Mouse (Mus musculus) midbrain, embryonic 10.5 days (tissue): ENCODE measurements at regions not wholly inside any gene's neighbourhood (a gene's known extent, or its start where the extent isn't known, plus 50 kb on each side); places are given as distances from the start of the nearest gene placed in this dataset.
A peak's percentile ranks its signal among the peaks of the same experiment; 100 is the strongest.

Source experiments
- DNase-seq: peaks from one replicate; pipeline ENCODE4 v3.0.0-alpha.2; 2017; ENCODE audit warnings: low spot score
- H3K27ac ChIP-seq: fragments of 300-500 bp; sonication (generic); replicated peaks from 2 replicates; pipeline ENCODE4 v1.5.1; 2016; ENCODE audit warnings: mild to moderate bottlenecking
- H3K27me3 ChIP-seq: fragments of 300-500 bp; sonication (generic); 2 replicates; pipeline ENCODE4 v1.6.1; 2016; ENCODE audit warnings: low read depth, mild to moderate bottlenecking; ENCODE audit not compliant: poor library complexity, severe bottlenecking
- H3K36me3 ChIP-seq: fragments of 300-500 bp; sonication (generic); 2 replicates; pipeline ENCODE4 v1.6.1; 2016; ENCODE audit warnings: mild to moderate bottlenecking, moderate library complexity
- H3K4me1 ChIP-seq: fragments of 300-500 bp; sonication (generic); 2 replicates; pipeline ENCODE4 v1.6.1; 2016
- H3K4me3 ChIP-seq: fragments of 300-500 bp; sonication (generic); 2 replicates; pipeline ENCODE4 v1.5.1; 2016; ENCODE audit warnings: mild to moderate bottlenecking, moderate library complexity
- H3K9me3 ChIP-seq: fragments of 300-500 bp; sonication (generic); replicated peaks from 2 replicates; pipeline ENCODE4 v1.6.1; 2016; ENCODE audit warnings: mild to moderate bottlenecking
- WGBS: fragments of 180-500 bp; shearing (Covaris S2); methylation state at CpG from one replicate; pipeline ENCODE4 v1.1.7; 2016; 5-methylcytosine and 5-hydroxymethylcytosine counted together

DNA sequence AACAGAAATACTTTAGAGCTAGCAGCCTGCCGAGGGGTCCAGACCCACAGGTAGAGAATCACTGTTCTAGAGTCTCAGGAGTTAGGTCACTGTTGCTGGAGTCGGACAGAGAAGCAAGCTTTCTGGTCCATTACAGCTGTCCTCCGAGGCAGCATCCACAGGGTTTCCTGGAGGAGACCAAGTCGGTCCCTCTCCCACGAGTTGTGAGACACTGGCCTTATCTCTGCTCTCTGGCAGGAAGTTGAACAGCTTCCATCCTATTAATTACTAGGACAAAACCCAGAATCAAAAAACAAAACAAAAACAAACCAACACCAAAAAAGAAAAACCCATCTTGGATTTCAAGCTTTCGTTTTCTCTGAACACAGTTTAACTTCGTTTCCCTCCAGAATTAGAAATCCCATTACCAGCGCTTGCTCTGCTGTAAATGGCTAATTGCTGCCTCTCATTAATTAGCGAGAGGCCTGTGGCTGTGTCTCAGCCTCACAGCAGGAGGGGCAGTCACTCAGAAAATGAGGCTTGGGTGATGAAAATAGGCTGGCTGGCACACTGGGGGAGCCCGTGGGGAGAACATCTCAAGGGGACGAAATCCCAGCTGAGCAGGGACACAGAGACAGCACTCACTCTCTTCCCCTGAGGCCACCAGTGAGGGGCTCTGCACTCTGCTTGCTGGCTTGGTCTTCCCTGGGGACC, 201.3 kb downstream of the Adgrd1 start:
- peaks cover 22% of the 10 kb centered on the region for H3K4me1 ChIP-seq
- 52% methylated on average over 11 of the region's 11 CpGs for WGBS

DNA sequence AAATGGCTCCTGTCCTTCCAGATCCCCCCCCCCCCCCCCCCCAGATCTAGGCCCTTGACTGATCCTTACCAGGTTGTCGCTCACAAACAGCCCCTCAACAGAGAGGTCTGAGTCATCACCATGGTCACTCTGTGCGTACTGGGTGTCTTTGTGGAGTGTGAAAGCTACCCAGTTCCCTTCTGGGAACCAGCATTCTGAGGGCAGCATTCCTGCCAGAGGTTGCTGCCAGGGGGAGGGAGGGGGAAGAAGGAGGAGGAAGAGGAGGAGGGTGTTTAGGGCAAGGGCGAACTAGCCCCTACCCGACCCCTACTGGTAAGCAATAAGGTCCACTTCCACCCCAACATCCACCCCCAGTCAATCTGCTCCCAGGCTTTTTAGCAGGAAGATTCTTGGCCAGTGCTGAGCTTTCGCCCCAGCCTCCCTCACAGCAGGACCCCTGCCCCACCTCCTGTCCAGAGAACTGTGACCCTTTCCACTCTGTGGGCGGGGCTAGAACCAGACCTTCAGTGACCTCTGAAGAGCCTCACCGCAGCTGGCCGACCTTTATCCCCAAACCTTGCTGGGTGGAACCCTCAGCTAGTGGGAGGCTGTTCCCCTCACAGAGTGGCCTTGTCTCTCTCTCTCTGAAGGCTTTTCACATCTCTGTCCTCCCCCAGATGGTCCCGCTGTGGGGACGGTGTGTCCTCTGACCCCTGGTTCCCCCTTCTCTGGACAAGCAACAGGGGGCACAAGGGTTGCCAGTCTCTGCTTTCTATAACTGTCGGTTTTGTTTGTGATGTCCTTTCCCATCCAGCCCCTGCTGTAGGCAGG, 202.2 kb upstream of the Sfswap start:
- Histone ChIP-seq H3K4me3 (no peak overlapping the region), H3K27ac (peak overlapping the region; percentile 65), H3K9me3 (no peaks in the 10 kb centered on the region), H3K27me3 (no peaks in the 10 kb centered on the region), H3K36me3 (no peaks in the 10 kb centered on the region), H3K4me1 (peaks cover 22% of the 10 kb centered on the region)
- peak; percentile 58 for DNase-seq
- WGBS = 10% methylated on average over 10 of the region's 11 CpGs

More for the DNA sequence above, 201.3 kb downstream of the Adgrd1 start:
- no peaks in the 10 kb centered on the region for H3K36me3 ChIP-seq
- no peak overlapping the region for H3K4me3 ChIP-seq
- H3K9me3 ChIP-seq = no peaks in the 10 kb centered on the region
- no peak for DNase-seq
- H3K27ac ChIP-seq = peak overlapping the region; percentile 65; the same call in 1 of the 2 replicates
- no peaks in the 10 kb centered on the region for H3K27me3 ChIP-seq

DNA sequence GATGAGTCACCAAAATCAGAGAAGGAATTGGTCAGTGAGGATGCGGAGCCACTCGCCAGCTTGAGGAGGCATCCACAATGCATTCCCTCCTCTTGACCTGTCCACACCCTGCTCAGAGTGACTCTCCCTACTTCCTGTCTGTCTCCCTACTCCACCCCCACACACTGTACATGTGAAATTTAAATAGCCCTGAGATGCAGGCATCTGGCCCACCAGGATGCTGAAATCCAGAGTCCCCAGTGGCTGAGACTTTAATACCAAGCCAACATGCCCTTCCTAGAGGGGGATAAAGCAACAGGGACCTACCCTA, 201.6 kb upstream of the Sfswap start:
- no peaks in the 10 kb centered on the region for H3K36me3 ChIP-seq
- H3K4me1 ChIP-seq = peaks cover 22% of the 10 kb centered on the region
- 35% methylated on average over 2 of the region's 2 CpGs for WGBS
- H3K9me3 ChIP-seq = no peaks in the 10 kb centered on the region
- DNase-seq = no peak
- peak overlapping the region; percentile 65; the same call in 1 of the 2 replicates for H3K27ac ChIP-seq
- no peak overlapping the region for H3K4me3 ChIP-seq
- H3K27me3 ChIP-seq = no peaks in the 10 kb centered on the region

DNA sequence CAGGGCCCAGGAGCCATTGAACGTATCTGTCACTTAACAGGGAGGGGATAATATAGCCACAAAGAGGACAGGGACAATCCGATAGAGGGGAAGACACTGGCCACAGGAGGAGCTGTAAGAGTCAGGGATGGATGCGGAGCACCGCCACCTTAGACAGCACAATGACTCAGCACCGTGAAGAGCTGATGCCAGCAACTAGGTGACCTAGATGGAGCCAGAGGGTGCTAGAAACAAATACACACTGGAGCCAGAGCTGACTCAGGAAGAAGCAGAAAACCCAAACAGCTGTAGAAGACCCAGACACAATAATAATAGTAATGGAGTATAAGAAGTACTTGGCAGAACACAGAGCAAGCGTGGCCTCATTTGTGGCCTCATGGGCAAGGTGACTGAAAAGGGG, 200.6 kb upstream of the Sfswap start:
- Histone ChIP-seq H3K4me3 (no peak overlapping the region), H3K9me3 (no peaks in the 10 kb centered on the region), H3K4me1 (peaks cover 22% of the 10 kb centered on the region), H3K36me3 (no peaks in the 10 kb centered on the region), H3K27me3 (no peaks in the 10 kb centered on the region), H3K27ac (no peak overlapping the region)
- 94% methylated on average over 6 of the region's 6 CpGs for WGBS
- no peak for DNase-seq

DNA sequence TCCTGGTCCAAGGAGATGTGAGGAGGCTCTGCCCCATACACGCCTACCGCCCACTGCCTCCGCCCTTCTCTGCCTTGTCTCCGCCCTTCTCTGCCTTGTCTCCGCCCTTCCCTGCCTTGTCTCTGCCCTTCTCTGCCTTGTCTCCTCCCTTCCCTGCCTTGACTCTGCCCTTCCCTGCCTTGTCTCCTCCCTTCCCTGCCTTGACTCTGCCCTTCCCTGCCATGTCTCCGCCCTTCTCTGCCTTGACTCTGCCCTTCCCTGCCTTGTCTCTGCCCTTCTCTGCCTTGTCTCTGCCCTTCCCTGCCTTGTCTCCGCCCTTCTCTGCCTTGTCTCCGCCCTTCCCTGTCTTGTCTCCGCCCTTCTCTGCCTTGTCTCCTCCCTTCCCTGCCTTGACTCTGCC, 185.4 kb upstream of the Sfswap start:
- no peaks in the 10 kb centered on the region for H3K27me3 ChIP-seq
- WGBS = 56% methylated on average over 9 of the region's 9 CpGs
- H3K4me3 ChIP-seq = no peak overlapping the region
- no peaks in the 10 kb centered on the region for H3K9me3 ChIP-seq
- H3K36me3 ChIP-seq = no peaks in the 10 kb centered on the region
- DNase-seq = no peak
- H3K4me1 ChIP-seq = peaks cover 11% of the 10 kb centered on the region
- H3K27ac ChIP-seq = no peak overlapping the region

DNA sequence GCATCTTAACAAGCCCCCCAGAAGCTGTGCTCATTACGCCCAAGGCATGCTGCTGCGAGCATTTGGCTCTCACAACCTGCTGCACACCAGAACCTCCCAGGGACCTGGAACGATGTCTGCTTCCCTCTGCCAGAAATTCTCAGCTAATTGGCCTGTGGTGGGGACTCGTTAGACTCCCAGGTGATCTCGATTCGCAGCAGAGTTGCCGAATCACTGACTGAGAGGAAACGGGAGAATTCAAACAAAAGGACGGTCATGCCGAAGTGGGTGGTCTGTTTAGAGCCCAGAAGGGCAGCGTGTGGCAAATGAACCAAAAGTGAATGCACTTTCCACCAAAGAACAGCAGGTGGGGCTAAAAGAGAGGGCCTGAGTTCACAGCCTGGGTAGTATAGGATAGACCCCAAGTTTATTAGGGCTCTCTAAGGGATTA, 169.9 kb upstream of the Sfswap start:
- Histone ChIP-seq H3K27me3 (0 out of 2 replicates have a peak, but pooled peaks cover 3% of the 10 kb centered on the region), H3K4me3 (no peak overlapping the region), H3K27ac (no peak overlapping the region; the same call in 1 of the 2 replicates), H3K9me3 (0 out of 2 replicates have a peak, but pooled peaks cover 3% of the 10 kb centered on the region), H3K4me1 (peaks cover 10% of the 10 kb centered on the region), H3K36me3 (no peaks in the 10 kb centered on the region)
- peak; percentile 21 for DNase-seq
- 17% methylated on average over 11 of the region's 11 CpGs for WGBS

DNA sequence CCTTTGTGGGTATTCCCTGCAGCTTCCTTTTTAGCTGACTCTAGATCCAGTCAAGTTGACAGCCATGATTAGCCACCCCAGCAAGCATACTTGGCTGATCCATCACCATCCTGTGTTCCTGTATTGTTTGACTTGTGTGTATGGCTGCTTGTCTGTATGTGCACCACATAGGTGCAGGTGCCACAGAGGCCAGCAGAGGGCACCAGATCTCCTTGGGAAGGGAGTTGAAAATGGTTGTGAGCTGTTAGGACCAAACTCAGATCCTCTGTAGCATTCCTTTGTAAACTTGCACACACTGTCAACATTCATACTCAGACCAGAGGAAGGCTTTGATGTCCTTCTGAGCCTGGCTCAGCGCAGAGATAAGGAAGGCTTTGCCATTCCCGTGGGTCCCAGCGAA, 169.0 kb upstream of the Sfswap start:
- H3K4me1 ChIP-seq = peaks cover 7% of the 10 kb centered on the region
- H3K27me3 ChIP-seq = 0 out of 2 replicates have a peak, but pooled peaks cover 3% of the 10 kb centered on the region
- 97% methylated on average over 3 of the region's 3 CpGs for WGBS
- H3K9me3 ChIP-seq = 0 out of 2 replicates have a peak, but pooled peaks cover 3% of the 10 kb centered on the region
- no peak overlapping the region for H3K27ac ChIP-seq
- H3K4me3 ChIP-seq = no peak overlapping the region
- no peak for DNase-seq
- no peaks in the 10 kb centered on the region for H3K36me3 ChIP-seq

DNA sequence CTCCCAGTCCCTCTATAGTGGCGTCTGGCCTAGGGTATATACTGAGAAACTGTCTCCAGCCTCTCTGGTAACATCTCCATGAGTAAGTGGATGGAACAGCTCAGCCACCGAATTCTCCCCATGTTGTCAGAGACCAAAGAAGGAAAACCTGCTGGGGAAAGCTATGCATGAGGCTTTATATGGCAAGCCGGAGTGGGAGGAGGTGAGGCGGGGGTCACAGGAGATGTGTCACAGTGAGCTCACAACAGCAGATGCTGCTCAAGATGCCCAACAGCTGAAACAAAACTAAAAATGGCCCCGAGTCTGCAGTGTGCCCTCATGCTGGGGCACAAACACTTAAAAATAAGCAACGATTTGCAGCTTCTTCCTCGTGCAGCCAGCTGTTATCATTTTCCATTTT, 162.5 kb upstream of the Sfswap start:
- Histone ChIP-seq H3K27me3 (no peaks in the 10 kb centered on the region), H3K36me3 (no peaks in the 10 kb centered on the region), H3K4me1 (no peaks in the 10 kb centered on the region; the same call in 1 of the 2 replicates), H3K9me3 (no peaks in the 10 kb centered on the region), H3K27ac (no peak overlapping the region), H3K4me3 (no peak overlapping the region)
- WGBS = 72% methylated on average over 7 of the region's 7 CpGs
- no peak for DNase-seq

DNA sequence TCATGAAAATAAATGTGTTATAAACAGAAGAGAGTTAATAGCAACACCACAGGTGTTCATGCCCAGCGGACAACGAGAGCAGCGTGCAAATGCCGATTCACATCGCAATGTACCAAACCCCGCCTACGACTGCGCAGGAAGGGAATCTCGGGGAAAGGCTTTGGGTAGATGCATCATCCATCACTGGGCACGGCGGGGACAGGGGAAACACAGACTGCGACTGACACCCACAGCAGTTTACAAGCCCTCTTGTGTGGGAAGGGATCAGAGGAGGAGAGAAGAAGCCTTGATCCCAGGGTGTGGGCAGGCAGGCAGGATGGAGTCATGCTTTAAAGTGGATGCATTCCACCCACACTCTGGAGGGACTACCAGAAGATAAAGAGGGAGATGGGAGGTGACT, 157.0 kb upstream of the Sfswap start:
- Histone ChIP-seq H3K27me3 (no peaks in the 10 kb centered on the region), H3K4me1 (no peaks in the 10 kb centered on the region; the same call in 1 of the 2 replicates), H3K4me3 (no peak overlapping the region), H3K27ac (no peak overlapping the region), H3K9me3 (no peaks in the 10 kb centered on the region), H3K36me3 (no peaks in the 10 kb centered on the region)
- DNase-seq = no peak
- WGBS = 94% methylated on average over 12 of the region's 12 CpGs

DNA sequence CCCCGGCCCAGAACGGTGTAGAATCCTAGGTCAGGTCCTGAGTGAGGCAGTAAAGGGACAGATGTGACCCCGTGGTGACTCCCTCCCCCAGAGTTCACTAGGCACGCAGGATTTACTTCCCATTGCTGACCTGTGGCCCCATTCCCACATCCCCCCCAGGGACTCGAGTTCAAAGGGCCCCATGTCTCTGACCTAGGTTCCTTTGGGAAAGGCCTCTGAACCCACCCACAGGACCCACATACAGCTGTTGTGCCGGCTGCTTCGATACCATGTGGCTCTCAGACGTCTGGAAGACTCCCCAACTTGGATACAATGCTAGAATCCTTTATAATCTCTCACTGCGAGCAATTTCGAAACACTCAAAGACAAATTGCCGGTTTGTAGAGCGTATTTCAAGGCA, 151.0 kb upstream of the Sfswap start:
- Histone ChIP-seq H3K36me3 (no peaks in the 10 kb centered on the region), H3K27ac (peak overlapping the region; percentile 42; the same call in 1 of the 2 replicates), H3K27me3 (no peaks in the 10 kb centered on the region), H3K4me1 (peaks cover 12% of the 10 kb centered on the region), H3K4me3 (no peak overlapping the region), H3K9me3 (no peaks in the 10 kb centered on the region)
- DNase-seq = no peak
- WGBS = 63% methylated on average over 12 of the region's 12 CpGs

DNA sequence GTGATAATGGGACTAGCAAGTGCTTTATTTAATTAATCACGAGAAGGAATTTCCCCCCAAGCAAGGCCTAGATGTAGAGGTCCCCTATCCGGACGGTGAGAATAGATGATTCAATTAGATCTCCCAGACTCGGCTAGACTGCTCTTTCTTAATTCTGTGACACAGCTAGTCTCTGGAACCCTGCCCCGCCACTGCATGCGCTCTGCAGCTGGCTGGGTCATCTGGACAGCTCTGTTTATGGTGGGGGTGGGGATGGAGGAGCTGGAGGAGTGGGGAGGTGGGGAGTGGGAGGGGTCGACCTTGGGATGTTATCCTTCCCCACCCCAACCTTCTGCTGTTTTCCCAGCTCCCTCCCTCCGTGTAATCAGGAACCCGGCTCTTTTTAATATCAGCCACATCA, 147.5 kb upstream of the Sfswap start:
- Histone ChIP-seq H3K27me3 (no peaks in the 10 kb centered on the region), H3K4me1 (peaks cover 12% of the 10 kb centered on the region), H3K27ac (no peak overlapping the region), H3K9me3 (no peaks in the 10 kb centered on the region), H3K36me3 (no peaks in the 10 kb centered on the region), H3K4me3 (no peak overlapping the region)
- 40% methylated on average over 9 of the region's 9 CpGs for WGBS
- no peak for DNase-seq

DNA sequence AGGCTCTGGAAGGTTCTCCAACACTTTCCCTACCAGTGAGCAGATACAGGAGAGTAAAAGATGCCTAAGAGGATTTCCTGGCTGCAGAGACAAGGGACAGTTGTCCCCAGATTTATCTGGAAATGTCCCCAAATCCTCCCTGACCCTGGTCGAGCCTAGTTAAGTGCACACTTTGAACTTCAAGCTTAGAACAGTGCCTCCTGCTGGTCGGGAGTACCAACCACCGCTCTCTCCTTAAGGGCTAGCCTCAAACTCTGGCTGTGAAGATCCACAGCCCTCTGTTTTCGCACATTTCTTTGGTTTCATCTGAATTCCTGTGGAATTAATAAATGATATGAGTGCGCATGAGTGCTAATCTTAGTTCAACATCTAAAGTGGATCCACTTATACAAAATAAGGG, 146.1 kb upstream of the Sfswap start:
- H3K27ac ChIP-seq = no peak overlapping the region
- no peak for DNase-seq
- H3K4me3 ChIP-seq = no peak overlapping the region
- no peaks in the 10 kb centered on the region for H3K9me3 ChIP-seq
- H3K36me3 ChIP-seq = no peaks in the 10 kb centered on the region
- H3K4me1 ChIP-seq = peaks cover 9% of the 10 kb centered on the region
- WGBS = 88% methylated on average over 5 of the region's 5 CpGs
- H3K27me3 ChIP-seq = no peaks in the 10 kb centered on the region

DNA sequence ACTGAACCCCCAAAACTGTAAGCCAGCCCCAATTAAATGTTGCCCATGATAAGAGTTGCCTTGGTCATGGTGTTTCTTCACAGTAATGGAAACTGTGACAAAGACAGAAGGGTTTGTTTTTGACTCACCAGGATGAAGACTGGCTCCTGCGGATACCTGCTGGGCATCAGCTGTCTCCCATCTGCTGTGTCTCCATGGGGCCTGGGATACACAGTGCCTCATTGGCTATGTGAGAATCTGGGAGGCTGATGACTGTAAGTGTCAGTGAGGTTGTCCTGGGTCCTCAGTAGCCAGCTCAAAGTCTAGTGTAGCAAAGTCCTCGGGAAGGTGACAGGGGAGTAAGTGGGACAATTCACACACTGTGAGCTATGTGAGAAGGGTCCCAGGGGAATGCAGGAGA, 139.5 kb upstream of the Sfswap start:
- WGBS = 77% methylated on average over 2 of the region's 2 CpGs
- Histone ChIP-seq H3K36me3 (no peaks in the 10 kb centered on the region), H3K27ac (no peak overlapping the region), H3K4me1 (0 out of 2 replicates have a peak, but pooled peaks cover 4% of the 10 kb centered on the region), H3K4me3 (no peak overlapping the region), H3K27me3 (no peaks in the 10 kb centered on the region), H3K9me3 (no peaks in the 10 kb centered on the region)
- no peak for DNase-seq
